Mouse (Mus musculus) liver, embryonic 11.5 days (tissue): ENCODE measurements around the gene Arid1b. TPM values are rescaled to one million over a fixed set of nuclear protein-coding genes. Genes with fewer than 3 reads are reported as not detected.

ENCODE experiments used
- ATAC-seq: fragments of 200-750 bp; cut with Nextera tagmentation; replicated peaks from 2 replicates; pipeline ENCODE4 v1.8.0; 2017; ENCODE audit warnings: moderate number of reproducible peaks, mild to moderate bottlenecking, moderate TSS enrichment, moderate library complexity; ENCODE audit not compliant: low FRiP score
- DNase-seq: peaks from one replicate; pipeline ENCODE4 v3.0.0-alpha.2; 2017; ENCODE audit warnings: low spot score
- H3K27ac ChIP-seq: fragments of 300-500 bp; sonication (generic); 2 replicates; pipeline ENCODE4 v1.5.1; 2014; ENCODE audit warnings: mild to moderate bottlenecking, low read depth, low read length, control low read depth
- H3K27me3 ChIP-seq: fragments of 300-500 bp; sonication (generic); replicated peaks from 2 replicates; pipeline ENCODE4 v1.6.1; 2014; ENCODE audit warnings: low read length, mixed read lengths; ENCODE audit not compliant: control insufficient read depth, insufficient read depth
- H3K36me3 ChIP-seq: fragments of 300-500 bp; sonication (generic); 2 replicates; pipeline ENCODE4 v1.6.1; 2014; ENCODE audit warnings: mild to moderate bottlenecking, low read length, moderate library complexity, mixed read lengths; ENCODE audit not compliant: control insufficient read depth, insufficient read depth
- H3K4me1 ChIP-seq: fragments of 300-500 bp; sonication (generic); replicated peaks from 2 replicates; pipeline ENCODE4 v1.6.1; 2014; ENCODE audit warnings: low read length, mixed read lengths; ENCODE audit not compliant: control insufficient read depth, insufficient read depth
- H3K4me2 ChIP-seq: fragments of 300-500 bp; sonication (generic); 2 replicates; pipeline ENCODE4 v1.6.1; 2014; ENCODE audit warnings: mild to moderate bottlenecking, control low read depth, moderate library complexity
- H3K4me3 ChIP-seq: fragments of 300-500 bp; sonication (generic); 2 replicates; pipeline ENCODE4 v1.5.1; 2014; ENCODE audit warnings: low read depth, low read length, control low read depth
- H3K9ac ChIP-seq: fragments of 300-500 bp; sonication (generic); 2 replicates; pipeline ENCODE4 v1.6.1; 2014; ENCODE audit warnings: low read depth, low read length, control low read depth
- H3K9me3 ChIP-seq: fragments of 300-500 bp; sonication (generic); 2 replicates; pipeline ENCODE4 v1.6.1; 2016; ENCODE audit warnings: low read length, inconsistent platforms, mixed read lengths; ENCODE audit not compliant: control insufficient read depth
- WGBS: fragments of 180-500 bp; shearing (Covaris S2); extraction: QIAGEN DNeasy Blood & Tissue Kit; methylation state at CpG from one replicate; pipeline ENCODE4 v1.1.7; 2014; 5-methylcytosine and 5-hydroxymethylcytosine counted together
- polyA plus RNA-seq: library from polyadenylated mRNA; unstranded; fragments of >200 nt; fragmentation: Nextera tagmentation; extraction: Ambion mirVana; gene quantifications from 2 replicates; pipeline ENCODE4 v1.2.1, GENCODE M21; 2014

The Arid1b gene
- polyA plus RNA-seq, 1 experiment from 2014 or later: 9.1 TPM

DNA sequence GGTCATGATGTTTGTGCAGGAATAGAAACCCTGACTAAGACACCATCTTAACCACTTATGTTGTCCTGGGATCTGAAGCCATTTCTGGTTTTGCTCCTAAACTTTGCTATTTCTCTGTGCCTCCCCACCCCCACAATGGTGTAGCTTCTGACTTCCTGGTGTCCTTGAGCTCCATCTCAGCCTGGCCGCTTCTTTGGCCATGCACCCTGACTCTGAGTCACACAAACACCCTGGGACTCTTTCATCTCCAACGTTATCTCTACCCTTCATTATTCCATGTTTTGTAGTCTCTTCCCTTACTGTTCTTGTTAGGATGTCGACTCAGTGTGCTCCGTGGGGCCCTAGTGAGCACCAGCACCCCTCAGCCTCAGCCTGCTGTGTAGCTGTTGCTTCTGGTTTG is 78.4 kb downstream of the Arid1b start:
- ATAC-seq: no peak
- no peaks in the 10 kb centered on the region for H3K36me3 ChIP-seq
- WGBS: 65% methylated on average over 4 of the region's 4 CpGs
- H3K4me1 ChIP-seq: peaks cover 45% of the 10 kb centered on the region
- no peak overlapping the region for H3K27ac ChIP-seq
- H3K4me3 ChIP-seq: no peak overlapping the region
- no peak overlapping the region for H3K9ac ChIP-seq
- DNase-seq: no peak
- no peaks in the 10 kb centered on the region for H3K9me3 ChIP-seq
- H3K27me3 ChIP-seq: no peaks in the 10 kb centered on the region
- H3K4me2 ChIP-seq: no peak overlapping the region

DNA sequence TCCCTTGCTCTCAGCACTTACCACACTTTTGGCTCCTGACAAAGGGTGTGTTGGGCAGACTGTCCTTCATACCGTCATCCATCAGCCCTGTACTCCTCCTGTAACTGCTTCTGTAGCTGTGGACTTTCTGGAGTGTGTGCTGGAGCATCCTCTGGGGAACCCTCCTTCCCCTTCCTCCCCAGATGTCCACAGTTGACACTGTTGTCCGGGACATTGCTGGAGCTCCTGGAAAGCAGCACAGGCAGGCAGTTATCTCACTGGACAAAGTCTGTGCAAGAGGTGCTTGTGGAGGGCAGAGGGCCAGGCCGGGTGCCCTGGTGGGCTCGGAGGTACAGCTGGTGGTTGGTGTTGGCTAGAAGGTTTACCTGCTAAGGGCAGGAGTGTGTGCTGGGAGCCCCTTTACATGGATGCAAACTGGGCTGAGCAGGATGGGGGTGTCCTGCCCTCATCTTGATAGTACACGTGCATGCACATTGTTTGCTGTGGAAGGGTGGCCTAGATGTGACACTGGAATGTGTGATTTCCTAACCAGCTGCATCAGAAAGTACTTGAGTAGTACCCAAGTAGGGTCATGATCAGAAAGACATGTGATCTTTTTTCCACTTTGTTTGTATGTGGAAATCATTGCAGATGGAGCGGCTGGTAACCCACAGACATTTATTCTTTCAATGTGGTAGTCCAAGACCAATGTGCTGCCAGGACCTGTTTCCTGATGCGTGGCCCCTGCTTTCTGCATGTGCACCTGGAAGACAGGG is 80.8 kb downstream of the Arid1b start:
- Histone ChIP-seq H3K4me3 (no peak overlapping the region), H3K9me3 (no peaks in the 10 kb centered on the region), H3K4me2 (no peak overlapping the region), H3K4me1 (peaks cover 29% of the 10 kb centered on the region), H3K36me3 (no peaks in the 10 kb centered on the region), H3K27me3 (no peaks in the 10 kb centered on the region), H3K9ac (no peak overlapping the region), H3K27ac (no peak overlapping the region)
- DNase-seq: no peak
- ATAC-seq: no peak
- WGBS: 78% methylated on average over 7 of the region's 7 CpGs

DNA sequence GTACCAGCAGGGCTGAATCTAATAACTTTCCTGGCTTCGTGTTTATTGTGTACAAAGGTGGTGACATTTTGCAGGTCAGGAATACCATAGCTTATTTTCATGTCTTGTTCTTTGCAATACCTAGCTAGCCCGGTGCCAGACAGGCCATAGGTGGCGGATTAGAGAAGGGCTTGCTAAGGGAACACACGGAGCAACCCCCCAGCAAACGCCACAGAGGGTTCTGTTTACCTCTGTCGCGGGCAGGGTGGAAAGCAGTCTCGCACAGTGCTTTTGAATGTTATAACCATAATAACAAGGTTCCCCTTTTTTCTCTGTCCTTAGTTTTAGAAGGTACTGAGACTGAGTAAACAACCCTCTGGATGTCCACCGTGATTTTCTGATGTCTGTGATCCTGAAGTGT is 83.9 kb downstream of the Arid1b start:
- WGBS: 63% methylated on average over 9 of the region's 9 CpGs

DNA sequence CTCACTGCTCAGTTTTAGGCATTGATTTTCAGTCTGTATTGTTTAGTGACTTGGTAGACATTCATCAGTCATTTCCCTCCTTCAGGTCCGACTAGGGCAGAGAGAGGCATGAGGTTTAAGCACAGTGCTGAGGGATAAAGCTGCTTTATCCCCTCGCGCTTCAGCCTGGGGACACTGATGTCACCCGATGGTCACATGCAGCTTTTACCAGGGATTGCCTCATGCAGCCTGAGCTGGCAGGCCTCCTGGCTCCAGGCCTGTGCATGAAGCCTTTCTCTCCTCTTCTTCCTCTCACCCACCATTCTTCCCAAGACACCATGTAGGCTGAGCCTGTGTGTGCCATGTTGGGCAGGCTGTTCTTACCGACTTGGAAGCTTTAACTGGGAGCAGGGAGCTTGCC is 84.4 kb downstream of the Arid1b start:
- no peaks in the 10 kb centered on the region for H3K9me3 ChIP-seq
- 73% methylated on average over 5 of the region's 5 CpGs for WGBS
- ATAC-seq (no peak), DNase-seq (no peak)
- no peak overlapping the region for H3K4me3 ChIP-seq
- peaks cover 36% of the 10 kb centered on the region for H3K4me1 ChIP-seq
- no peak overlapping the region for H3K27ac ChIP-seq
- H3K36me3 ChIP-seq: no peaks in the 10 kb centered on the region
- no peaks in the 10 kb centered on the region for H3K27me3 ChIP-seq
- H3K4me2 ChIP-seq: no peak overlapping the region
- no peak overlapping the region for H3K9ac ChIP-seq

More for the DNA sequence above, 83.9 kb downstream of the Arid1b start:
- no peaks in the 10 kb centered on the region for H3K27me3 ChIP-seq
- no peak overlapping the region for H3K27ac ChIP-seq
- H3K9me3 ChIP-seq: no peaks in the 10 kb centered on the region
- no peak overlapping the region for H3K4me2 ChIP-seq
- H3K36me3 ChIP-seq: no peaks in the 10 kb centered on the region
- H3K4me1 ChIP-seq: peaks cover 31% of the 10 kb centered on the region
- DNase-seq (no peak), ATAC-seq (no peak)
- H3K4me3 ChIP-seq: no peak overlapping the region
- no peak overlapping the region for H3K9ac ChIP-seq

DNA sequence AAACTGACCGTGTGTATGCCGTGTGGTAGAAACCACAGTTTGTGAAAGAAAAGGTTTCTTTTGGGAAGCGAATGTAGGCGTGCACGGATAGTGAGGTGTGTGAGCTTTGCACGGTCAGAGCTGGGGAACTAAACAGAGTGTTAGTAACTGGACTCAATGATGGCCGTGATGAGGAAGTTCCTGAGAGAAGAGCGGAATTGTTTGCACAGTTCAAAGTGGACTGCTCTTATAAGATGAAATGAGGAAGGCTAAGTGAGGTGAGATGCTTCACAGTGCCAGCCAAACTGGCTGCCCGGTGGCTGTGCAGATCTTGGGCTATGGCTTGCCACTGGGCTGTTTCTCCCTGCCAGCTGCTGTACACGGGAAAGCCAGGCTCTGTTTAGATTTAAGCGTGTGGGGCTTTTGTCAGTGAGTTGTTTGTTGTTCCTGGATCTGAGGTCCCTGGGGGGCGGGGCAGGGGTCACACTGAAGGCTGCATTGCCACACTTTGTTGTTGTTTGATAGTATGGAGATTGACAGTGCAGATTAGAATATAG is 86.8 kb downstream of the Arid1b start:
- DNase-seq (no peak), ATAC-seq (no peak)
- H3K4me2 ChIP-seq: no peak overlapping the region
- no peaks in the 10 kb centered on the region for H3K36me3 ChIP-seq
- no peaks in the 10 kb centered on the region for H3K27me3 ChIP-seq
- no peak overlapping the region for H3K9ac ChIP-seq
- H3K27ac ChIP-seq: no peak overlapping the region
- H3K4me1 ChIP-seq: peaks cover 49% of the 10 kb centered on the region
- H3K4me3 ChIP-seq: no peak overlapping the region
- no peaks in the 10 kb centered on the region for H3K9me3 ChIP-seq
- WGBS: 52% methylated on average over 12 of the region's 12 CpGs

DNA sequence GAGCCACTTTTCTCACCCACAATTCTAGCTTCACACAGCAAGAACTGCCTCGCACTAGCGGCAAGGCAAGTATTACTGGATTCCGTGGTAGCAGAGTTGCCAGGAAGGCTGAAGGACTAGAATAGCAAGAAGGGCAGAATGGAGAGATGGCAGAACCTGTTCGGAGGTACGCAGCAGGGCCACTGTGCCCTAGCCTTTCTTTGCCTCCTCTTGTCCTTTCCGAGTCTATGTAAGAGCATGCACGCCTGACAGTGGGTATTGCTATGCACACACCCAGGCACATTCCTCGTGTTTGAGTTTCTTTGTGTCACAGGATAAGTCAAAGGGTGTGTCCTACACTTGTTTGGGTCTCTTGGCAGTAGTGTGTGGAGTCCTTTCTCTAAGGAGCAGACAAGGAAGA is 88.1 kb downstream of the Arid1b start:
- Histone ChIP-seq H3K27ac (no peak overlapping the region; the same call in 1 of the 2 replicates), H3K9ac (no peak overlapping the region), H3K36me3 (no peaks in the 10 kb centered on the region), H3K4me3 (no peak overlapping the region), H3K4me1 (peaks cover 54% of the 10 kb centered on the region), H3K4me2 (no peak overlapping the region), H3K27me3 (no peaks in the 10 kb centered on the region), H3K9me3 (no peaks in the 10 kb centered on the region)
- 80% methylated on average over 8 of the region's 8 CpGs for WGBS
- ATAC-seq (no peak), DNase-seq (no peak)

DNA sequence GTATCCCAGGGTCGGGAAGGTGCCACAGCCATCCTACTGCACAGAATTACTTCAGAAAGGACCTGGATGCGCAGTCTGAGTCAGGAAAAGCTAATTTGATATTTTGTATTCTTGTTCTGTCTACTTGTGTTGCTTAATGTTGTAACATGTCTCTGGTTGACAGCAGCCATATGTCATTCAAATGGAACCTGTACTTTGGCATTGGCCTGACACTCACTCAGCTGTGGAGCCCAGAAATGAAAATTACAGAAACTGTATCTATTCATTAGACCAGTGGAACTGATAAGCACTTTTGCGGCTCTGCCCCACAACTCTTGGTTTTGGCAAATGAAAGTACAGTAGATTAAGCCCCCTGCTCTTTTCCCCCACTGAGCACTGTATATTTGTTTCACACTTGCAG is 89.4 kb downstream of the Arid1b start:
- H3K9ac ChIP-seq: no peak overlapping the region
- no peaks in the 10 kb centered on the region for H3K27me3 ChIP-seq
- H3K9me3 ChIP-seq: no peaks in the 10 kb centered on the region
- WGBS: 77% methylated on average over 3 of the region's 3 CpGs
- no peak for DNase-seq
- H3K27ac ChIP-seq: no peak overlapping the region
- H3K4me1 ChIP-seq: peaks cover 54% of the 10 kb centered on the region
- no peaks in the 10 kb centered on the region for H3K36me3 ChIP-seq
- no peak overlapping the region for H3K4me2 ChIP-seq
- no peak for ATAC-seq
- no peak overlapping the region for H3K4me3 ChIP-seq

DNA sequence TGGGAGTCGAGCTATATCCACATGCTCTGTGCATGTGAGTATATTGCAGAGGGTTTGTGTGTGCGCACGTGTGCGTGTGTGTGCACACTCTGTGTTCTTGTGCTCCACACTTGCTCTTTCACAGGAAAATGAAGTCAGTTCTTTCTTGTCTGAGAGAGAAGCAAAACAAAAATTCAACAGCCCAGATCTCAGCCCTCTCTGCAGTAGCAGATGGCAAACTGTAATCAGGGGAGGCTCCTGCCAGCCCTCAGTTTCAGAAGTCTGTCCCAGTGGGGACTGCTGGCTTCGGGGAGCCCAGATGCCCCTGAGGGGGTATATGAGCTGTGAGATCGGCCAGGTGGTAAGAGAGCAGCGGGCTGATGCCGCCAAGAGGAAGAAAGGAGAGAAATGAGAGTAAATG is 90.0 kb downstream of the Arid1b start:
- H3K36me3 ChIP-seq: no peaks in the 10 kb centered on the region
- no peak overlapping the region for H3K9ac ChIP-seq
- DNase-seq: no peak
- H3K9me3 ChIP-seq: no peaks in the 10 kb centered on the region
- 72% methylated on average over 8 of the region's 8 CpGs for WGBS
- H3K27me3 ChIP-seq: no peaks in the 10 kb centered on the region
- ATAC-seq: no peak
- no peak overlapping the region for H3K4me3 ChIP-seq
- H3K4me2 ChIP-seq: no peak overlapping the region
- H3K4me1 ChIP-seq: peaks cover 59% of the 10 kb centered on the region
- no peak overlapping the region for H3K27ac ChIP-seq

DNA sequence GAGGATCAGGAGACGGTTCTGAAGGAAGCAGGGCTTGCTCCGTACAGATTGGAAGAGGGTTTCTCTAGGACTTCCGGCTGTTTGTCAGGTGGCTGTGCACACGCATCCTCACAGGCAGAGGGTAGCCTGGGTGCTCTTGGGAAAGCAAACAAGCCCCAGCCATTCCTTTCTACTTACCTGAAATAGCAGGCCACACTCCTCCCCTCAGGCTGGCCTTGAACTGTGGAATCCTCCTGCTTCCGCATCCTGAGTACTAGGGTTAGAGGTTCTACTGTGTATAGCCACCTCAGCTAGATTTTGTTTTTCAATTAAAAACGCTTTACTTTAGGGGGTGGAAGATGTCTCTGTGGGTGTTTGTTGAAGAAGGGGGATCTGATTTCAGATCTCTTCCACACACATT is 90.9 kb downstream of the Arid1b start:
- no peaks in the 10 kb centered on the region for H3K27me3 ChIP-seq
- H3K9ac ChIP-seq: no peak overlapping the region
- no peak overlapping the region for H3K4me2 ChIP-seq
- H3K36me3 ChIP-seq: no peaks in the 10 kb centered on the region
- H3K4me1 ChIP-seq: peaks cover 64% of the 10 kb centered on the region
- ATAC-seq (no peak), DNase-seq (no peak)
- WGBS: 67% methylated on average over 6 of the region's 6 CpGs
- no peak overlapping the region; the same call in 1 of the 2 replicates for H3K27ac ChIP-seq
- H3K4me3 ChIP-seq: no peak overlapping the region
- H3K9me3 ChIP-seq: no peaks in the 10 kb centered on the region
